Mouse (Mus musculus): ENCODE results near the gene Vmn2r9.
"Not testable (repeated sequence)": the region's sequence is repeated elsewhere in the genome, so short reads cannot be mapped to it uniquely, and the experiment has no call there.

The Vmn2r9 gene

DNA sequence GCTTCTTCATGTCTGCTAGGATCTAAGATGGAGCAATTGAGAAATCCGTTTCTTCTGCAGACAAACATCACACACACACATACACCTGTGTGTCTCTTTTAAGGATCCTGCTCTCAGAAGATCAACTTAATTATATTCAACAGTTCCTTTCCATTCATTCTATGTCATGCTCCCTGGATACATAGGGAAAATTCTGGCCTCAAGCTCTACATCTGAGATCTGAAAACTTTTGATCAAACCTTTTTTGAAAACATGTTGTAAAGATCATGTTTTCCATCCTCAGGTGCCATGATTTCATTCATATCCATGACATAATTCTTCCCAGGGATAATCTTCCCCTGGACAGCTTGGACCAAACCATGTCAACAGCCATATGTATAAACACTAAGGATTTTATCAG lies at the start of gene Vmn2r9:
Vmn2r9 (minus strand) TSS at position 101 of the 400 bp plus-strand sequence.
- not testable (repeated sequence) for DNase-seq

DNA sequence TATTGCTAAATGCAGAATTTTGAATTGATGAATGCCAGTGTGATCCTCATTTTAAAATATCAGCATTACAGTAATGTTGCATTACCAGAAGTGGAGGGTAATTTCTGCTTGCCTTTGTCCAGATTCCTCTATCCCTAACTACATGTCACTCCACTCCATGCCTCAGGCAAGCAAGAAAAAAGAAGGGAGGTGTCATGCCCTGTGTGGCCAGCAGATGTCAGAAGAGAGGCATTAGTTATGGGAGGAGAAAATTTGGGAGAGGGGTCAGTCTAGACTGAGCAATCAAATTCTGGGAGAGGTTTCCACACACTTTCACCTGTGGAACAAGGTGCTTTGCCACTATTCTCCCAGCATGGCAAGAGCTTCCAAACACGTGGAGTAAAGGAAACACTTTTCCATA lies 14.3 kb upstream of the Vmn2r9 start:
- peak; percentile 1 to 2 for DNase-seq

DNA sequence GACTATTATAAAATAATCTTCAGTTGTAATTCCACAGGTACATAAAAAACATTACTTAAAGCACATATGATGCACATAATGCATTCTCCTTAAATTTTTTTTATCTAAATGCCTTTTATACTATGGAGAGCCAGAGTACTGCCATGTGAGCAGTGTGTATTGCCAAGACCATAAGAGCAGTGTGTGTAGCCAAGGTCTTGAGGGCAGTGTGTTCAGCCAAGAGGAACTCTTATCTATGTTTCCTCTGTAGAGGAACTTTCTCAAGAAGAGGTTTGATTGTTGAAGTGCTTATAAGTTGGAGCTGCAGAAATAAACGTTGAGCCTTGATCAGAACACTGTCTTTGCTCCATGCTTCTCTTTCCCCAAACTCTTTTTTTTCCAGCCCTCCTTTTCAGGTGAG lies 2.9 kb downstream of the Vmn2r9 start:
- DNase-seq: no peak

DNA sequence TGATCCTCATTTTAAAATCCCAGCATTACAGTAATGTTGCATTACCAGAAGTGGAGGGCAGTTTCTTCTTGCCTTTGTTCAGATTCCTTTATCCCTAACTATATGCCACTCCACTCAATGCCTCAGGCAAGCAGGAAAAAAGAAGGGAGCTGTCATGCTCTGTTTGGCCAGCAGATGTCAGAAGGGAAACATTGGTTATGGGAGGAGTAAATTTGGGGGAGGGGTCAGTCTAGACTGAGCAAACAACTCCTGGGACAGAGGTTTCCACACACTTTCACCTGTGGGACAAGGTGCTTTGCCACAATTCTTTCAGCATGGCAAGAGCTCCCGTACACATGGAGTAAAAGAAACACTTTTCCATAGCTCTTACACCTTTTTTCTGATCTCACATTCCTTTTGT lies 16.2 kb downstream of the Vmn2r9 start:
- DNase-seq: no peak

DNA sequence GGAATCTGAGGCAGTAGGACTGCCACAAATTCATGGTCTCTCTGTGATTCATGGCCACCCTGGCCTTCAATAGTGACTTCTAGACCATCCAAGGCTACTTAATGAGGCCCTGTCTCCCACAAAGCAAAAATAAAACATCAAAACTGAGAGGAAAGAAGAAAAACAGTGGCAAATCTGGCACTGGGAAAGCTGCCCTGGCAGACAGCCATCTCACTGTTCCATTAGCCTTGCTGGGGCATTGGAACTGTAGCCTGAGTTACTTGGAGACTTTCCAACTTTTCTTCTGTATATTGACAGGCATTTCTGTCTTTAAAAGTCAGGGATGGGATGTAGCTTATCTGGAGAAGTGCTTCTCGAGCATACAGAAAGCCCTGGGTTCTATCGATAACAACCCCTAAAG lies 29.1 kb downstream of the Vmn2r9 start:
- no peak for DNase-seq

DNA sequence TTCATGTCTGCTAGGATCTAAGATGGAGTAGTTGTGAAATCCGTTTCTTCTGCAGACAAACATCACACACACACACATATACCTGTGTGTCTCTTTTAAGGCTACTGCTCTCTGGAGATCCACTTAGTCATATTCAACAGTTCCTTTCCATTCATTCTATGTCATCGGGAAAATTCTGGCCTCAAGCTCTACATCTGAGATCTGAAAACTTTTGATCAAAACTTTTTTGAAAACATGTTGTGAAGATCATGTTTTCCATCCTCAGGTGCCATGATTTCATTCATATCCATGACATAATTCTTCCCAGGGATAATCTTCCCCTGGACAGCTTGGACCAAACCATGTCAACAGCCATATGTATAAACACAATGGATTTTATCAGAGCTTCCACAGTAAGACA lies 43.7 kb downstream of the Vmn2r9 start, which contains the start of gene Vmn2r8:
Vmn2r8 (minus strand) TSS at position 101 of the 400 bp plus-strand sequence.
- not testable (repeated sequence) for DNase-seq

DNA sequence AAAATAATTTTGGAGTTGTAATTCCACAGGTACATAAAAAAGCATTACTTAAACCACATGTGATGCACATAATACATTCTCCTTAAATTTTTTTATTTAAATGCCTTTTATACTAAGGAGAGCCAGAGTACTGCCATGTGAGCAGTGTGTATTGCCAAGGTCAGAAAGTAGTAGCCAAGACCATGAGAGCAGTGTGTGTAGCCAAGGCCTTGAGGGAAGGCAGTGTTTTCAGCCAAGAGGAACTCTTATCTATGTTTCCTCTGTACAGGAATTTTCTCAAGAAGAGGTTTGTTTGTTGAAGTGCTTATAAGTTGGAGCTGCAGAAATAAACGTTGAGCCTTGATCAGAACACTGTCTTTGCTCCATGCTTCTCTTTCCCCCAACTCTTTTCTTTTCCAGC lies 48.8 kb downstream of the Vmn2r9 start:
- DNase-seq: no peak

DNA sequence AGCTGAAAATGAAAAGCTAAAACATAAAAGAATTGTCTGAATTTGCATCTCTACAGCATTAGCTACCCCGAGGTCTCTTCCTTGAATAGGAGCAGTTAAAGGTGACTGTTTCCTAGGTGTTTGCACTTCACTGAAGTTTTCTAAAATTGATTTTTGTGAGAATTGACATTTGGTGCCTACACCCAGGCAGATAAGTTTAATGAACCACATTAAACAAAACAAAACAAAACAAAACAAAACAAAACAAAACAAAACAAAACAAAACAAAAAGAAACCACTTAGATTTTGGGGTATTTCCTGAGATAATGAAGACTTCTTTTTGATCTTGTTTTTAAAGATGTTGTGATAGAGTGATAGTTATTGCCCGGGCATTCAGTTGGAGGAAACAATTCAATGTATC lies 57.1 kb downstream of the Vmn2r9 start, which contains the start of gene Tmed11:
Tmed11 (minus strand) TSS at position 101 of the 400 bp plus-strand sequence.
- DNase-seq: not testable (repeated sequence)

DNA sequence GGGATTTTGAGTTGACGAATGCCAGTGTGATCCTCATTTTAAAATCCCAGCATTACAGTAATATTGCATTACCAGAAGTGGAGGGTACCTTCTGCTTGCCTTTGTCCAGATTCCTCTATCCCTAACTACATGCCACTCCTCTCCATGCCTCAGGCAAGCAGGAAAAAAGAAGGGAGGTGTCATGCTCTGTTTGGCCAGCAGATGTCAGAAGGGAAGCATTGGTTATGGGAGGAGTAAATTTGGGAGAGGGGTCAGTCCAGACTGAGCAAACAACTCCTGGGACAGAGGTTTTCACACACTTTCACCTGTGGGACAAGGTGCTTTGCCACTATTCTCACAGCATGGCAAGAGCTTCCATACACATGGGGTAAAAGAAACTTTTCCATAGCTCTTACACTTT lies 62.0 kb downstream of the Vmn2r9 start:
- not testable (repeated sequence) for DNase-seq
